Mouse (Mus musculus): ENCODE results near the gene Htr3a. TPM values are rescaled to one million over a fixed set of nuclear protein-coding genes. Genes with fewer than 3 reads are reported as not detected.

The Htr3a gene
- total RNA-seq (2012; rRNA removed): 1.1 and 1.4 TPM in 2 replicates

DNA sequence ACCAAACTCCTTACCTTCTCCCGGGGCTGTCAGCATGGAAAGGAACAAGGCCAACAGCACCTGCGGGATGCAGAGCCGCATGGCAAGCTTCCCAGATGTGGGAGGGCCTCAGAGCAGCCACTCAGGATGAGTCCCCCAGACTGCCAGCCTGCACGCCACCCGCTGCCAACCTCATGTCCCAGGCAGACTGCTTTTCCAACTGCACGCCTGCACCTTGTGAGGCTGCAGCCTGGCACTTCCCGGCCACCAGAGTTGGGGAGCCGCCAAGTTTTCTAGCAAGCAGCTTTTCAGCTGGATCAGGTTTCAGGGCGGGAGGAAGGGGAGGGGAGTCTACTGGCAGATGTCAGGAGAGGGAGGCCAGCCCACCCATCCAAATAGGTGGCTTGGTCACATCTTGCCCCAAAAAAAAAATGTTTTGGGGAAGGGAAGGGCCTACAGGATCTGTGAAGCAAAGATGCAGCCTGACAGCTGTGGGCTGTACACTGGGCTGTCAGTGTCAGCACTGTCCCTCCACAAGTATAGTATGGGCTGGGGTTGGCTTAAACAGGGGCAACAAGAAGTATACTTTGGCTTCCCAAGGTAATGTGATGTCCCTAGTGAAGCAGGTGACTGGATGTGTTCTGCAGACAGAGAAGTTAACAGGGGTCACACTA, at the start of gene Htr3a:
Htr3a (minus strand) TSS at position 215 of the 653 bp plus-strand sequence.
- H3K9me3 ChIP-seq (ENCODE audit: control insufficient read depth, insufficient read depth, low read depth, low read length): no peaks in the 10 kb centered on the region
- in situ Hi-C loops (cut with MboI; ENCODE audit: low sequenced_read_pairs in 2 of 2, unreplicated experiment in 2 of 2): no loop called here
- no peak within 1 kb of the TSS for H3K27ac ChIP-seq (ENCODE audit: insufficient read depth, low read depth, low read length, poor library complexity, severe bottlenecking)
- no peak for DNase-seq (ENCODE audit: low read depth, low spot score)
- TF ChIP-seq ZNF384 (IDR thresholded peaks at IDR 0.05; ENCODE audit: low read depth, low read length) (0 out of 2 replicates have a peak, but pooled peaks have one; percentile 46), CHD2 (IDR thresholded peaks at IDR 0.05; ENCODE audit: low read depth, low read length) (no peak), ZC3H11A (IDR thresholded peaks at IDR 0.05; ENCODE audit: borderline replicate concordance, low read depth, low read length) (no peak), MAFK (IDR thresholded peaks at IDR 0.05; ENCODE audit: insufficient read depth, low read depth, low read length) (no peak)
- no peaks in the 10 kb centered on the region for H3K4me1 ChIP-seq (ENCODE audit: control insufficient read depth in 2 of 2, insufficient read depth in 2 of 2, low read length in 2 of 2, poor library complexity in 1 of 2)
- no peak within 1 kb of the TSS for H3K9ac ChIP-seq (ENCODE audit: insufficient read depth, low read depth, low read length, poor library complexity, severe bottlenecking)
- peak within 1 kb of the TSS; percentile 42 to 50; a peak in 3 of 4 replicates for H3K4me3 ChIP-seq (ENCODE audit: insufficient read depth in 1 of 2, low read depth in 1 of 2, low read length in 2 of 2, poor library complexity in 1 of 2, severe bottlenecking in 1 of 2)
- no peaks in the 10 kb centered on the region for H3K36me3 ChIP-seq (ENCODE audit: control insufficient read depth, insufficient read depth, low read length, poor library complexity, severe bottlenecking)

DNA sequence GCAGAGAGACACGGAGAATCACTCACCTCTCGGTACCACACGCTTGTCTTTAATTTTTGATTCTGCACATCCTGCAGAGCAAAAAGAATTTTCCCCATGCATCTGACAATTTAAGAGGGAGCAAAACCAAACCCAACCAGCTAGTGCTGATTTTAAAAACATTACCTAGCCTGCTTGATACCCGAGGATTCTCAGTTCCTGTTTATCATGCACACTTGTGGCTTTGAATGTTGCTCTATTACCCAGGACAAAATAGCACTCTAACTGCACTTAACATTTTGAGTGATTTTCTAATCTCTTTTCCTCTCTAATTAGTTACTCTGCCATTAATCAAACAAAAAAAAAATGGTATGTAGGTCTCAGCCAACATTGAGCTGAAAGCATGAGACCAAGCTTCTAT, 36.7 kb upstream of the Htr3a start:
- Histone ChIP-seq H3K9ac (ENCODE audit: insufficient read depth, low read depth, low read length, poor library complexity, severe bottlenecking) (no peak overlapping the region), H3K4me3 (ENCODE audit: insufficient read depth in 1 of 2, low read depth in 1 of 2, low read length in 2 of 2, poor library complexity in 1 of 2, severe bottlenecking in 1 of 2) (no peak overlapping the region), H3K36me3 (ENCODE audit: control insufficient read depth, insufficient read depth, low read length, poor library complexity, severe bottlenecking) (no peaks in the 10 kb centered on the region), H3K4me1 (ENCODE audit: control insufficient read depth in 2 of 2, insufficient read depth in 2 of 2, low read length in 2 of 2, poor library complexity in 1 of 2) (no peaks in the 10 kb centered on the region), H3K9me3 (ENCODE audit: control insufficient read depth, insufficient read depth, low read depth, low read length) (no peaks in the 10 kb centered on the region), H3K27ac (ENCODE audit: insufficient read depth, low read depth, low read length, poor library complexity, severe bottlenecking) (no peak overlapping the region)
- no peak for DNase-seq (ENCODE audit: low read depth, low spot score)
- in situ Hi-C loops (cut with MboI; ENCODE audit: low sequenced_read_pairs in 2 of 2, unreplicated experiment in 2 of 2): no loop called here
- TF ChIP-seq MAFK (IDR thresholded peaks at IDR 0.05; ENCODE audit: insufficient read depth, low read depth, low read length): no peak
- TF ChIP-seq ZC3H11A (IDR thresholded peaks at IDR 0.05; ENCODE audit: borderline replicate concordance, low read depth, low read length): no peak
- no peak for TF ChIP-seq ZNF384 (IDR thresholded peaks at IDR 0.05; ENCODE audit: low read depth, low read length)
- TF ChIP-seq CHD2 (IDR thresholded peaks at IDR 0.05; ENCODE audit: low read depth, low read length): no peak
- no peak for TF ChIP-seq HCFC1 (IDR thresholded peaks at IDR 0.05; ENCODE audit: borderline replicate concordance, insufficient read depth, low read length)

DNA sequence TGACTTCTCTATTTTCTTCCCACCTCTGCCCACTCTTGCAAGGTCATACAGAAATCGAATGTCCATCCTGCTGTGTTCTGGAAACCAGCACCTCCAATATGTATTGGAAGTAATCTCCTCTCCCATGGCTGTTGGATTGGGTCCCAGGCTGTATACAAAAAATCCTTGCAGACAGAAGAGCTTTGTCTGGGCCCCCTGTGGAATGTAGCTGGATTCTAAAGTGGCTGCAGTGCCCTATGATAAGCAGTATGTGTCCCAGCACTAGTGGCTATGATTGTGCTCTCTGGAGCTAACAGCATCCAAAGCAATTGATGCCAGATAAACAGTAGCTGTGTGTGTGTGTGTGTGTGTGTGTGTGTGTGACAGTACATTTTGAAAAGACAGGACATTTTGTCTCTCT, 31.4 kb upstream of the Htr3a start:
- Histone ChIP-seq H3K36me3 (ENCODE audit: control insufficient read depth, insufficient read depth, low read length, poor library complexity, severe bottlenecking) (no peaks in the 10 kb centered on the region), H3K4me3 (ENCODE audit: insufficient read depth in 1 of 2, low read depth in 1 of 2, low read length in 2 of 2, poor library complexity in 1 of 2, severe bottlenecking in 1 of 2) (no peak overlapping the region), H3K27ac (ENCODE audit: insufficient read depth, low read depth, low read length, poor library complexity, severe bottlenecking) (no peak overlapping the region), H3K9ac (ENCODE audit: insufficient read depth, low read depth, low read length, poor library complexity, severe bottlenecking) (no peak overlapping the region), H3K4me1 (ENCODE audit: control insufficient read depth in 2 of 2, insufficient read depth in 2 of 2, low read length in 2 of 2, poor library complexity in 1 of 2) (no peaks in the 10 kb centered on the region), H3K9me3 (ENCODE audit: control insufficient read depth, insufficient read depth, low read depth, low read length) (no peaks in the 10 kb centered on the region)
- in situ Hi-C loops (cut with MboI; ENCODE audit: low sequenced_read_pairs in 2 of 2, unreplicated experiment in 2 of 2): no loop called here
- no peak for DNase-seq (ENCODE audit: low read depth, low spot score)
- TF ChIP-seq MAFK (IDR thresholded peaks at IDR 0.05; ENCODE audit: insufficient read depth, low read depth, low read length): no peak

DNA sequence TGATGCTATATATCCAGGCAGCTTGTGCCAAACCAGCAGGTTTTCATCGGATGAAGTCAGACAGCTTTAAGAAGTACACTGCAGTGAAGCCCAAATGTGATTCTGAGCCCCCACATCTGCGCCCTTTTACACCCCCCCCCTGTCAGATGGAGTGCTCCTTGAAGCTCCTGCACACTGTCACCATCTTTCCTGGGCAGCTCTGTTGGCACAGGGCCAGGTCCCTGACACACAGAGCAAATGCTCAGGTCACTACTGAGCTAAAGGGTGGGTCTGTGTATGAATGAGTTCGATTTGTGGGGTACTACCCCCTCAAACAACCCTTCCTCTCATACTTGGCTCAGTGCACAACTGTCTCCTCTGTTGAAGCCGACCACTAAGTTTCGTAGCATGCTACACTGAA, 18.5 kb upstream of the Htr3a start:
- Histone ChIP-seq H3K27ac (ENCODE audit: insufficient read depth, low read depth, low read length, poor library complexity, severe bottlenecking) (no peak overlapping the region), H3K9me3 (ENCODE audit: control insufficient read depth, insufficient read depth, low read depth, low read length) (no peaks in the 10 kb centered on the region), H3K9ac (ENCODE audit: insufficient read depth, low read depth, low read length, poor library complexity, severe bottlenecking) (no peak overlapping the region), H3K36me3 (ENCODE audit: control insufficient read depth, insufficient read depth, low read length, poor library complexity, severe bottlenecking) (no peaks in the 10 kb centered on the region), H3K4me3 (ENCODE audit: insufficient read depth in 1 of 2, low read depth in 1 of 2, low read length in 2 of 2, poor library complexity in 1 of 2, severe bottlenecking in 1 of 2) (no peak overlapping the region), H3K4me1 (ENCODE audit: control insufficient read depth in 2 of 2, insufficient read depth in 2 of 2, low read length in 2 of 2, poor library complexity in 1 of 2) (no peaks in the 10 kb centered on the region)
- no peak for DNase-seq (ENCODE audit: low read depth, low spot score)
- in situ Hi-C loops (cut with MboI; ENCODE audit: low sequenced_read_pairs in 2 of 2, unreplicated experiment in 2 of 2): no loop called here
- TF ChIP-seq HCFC1 (IDR thresholded peaks at IDR 0.05; ENCODE audit: borderline replicate concordance, insufficient read depth, low read length) (no peak), ZC3H11A (IDR thresholded peaks at IDR 0.05; ENCODE audit: borderline replicate concordance, low read depth, low read length) (no peak), ZNF384 (IDR thresholded peaks at IDR 0.05; ENCODE audit: low read depth, low read length) (no peak), MAFK (IDR thresholded peaks at IDR 0.05; ENCODE audit: insufficient read depth, low read depth, low read length) (no peak), CHD2 (IDR thresholded peaks at IDR 0.05; ENCODE audit: low read depth, low read length) (no peak)

DNA sequence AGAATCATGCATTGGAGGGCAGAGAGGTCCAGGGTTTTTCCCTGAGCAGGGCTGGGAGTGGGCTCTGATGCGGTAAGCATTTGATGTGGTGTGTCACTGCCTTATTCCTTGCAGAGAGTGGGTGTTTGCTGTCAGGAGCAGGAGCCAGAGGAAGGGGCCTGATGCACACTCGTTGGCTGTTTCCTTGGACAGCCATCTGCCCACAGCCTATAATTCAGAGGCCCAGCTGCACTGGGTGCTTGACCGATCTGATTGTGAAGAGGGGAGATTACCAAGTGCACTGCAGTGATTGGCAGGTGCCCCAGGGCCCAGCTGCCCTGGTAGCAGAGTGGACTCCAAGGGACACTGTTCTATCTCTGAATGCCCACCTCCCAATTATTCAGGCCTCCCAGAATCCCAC, 17.9 kb upstream of the Htr3a start:
- no peaks in the 10 kb centered on the region for H3K4me1 ChIP-seq (ENCODE audit: control insufficient read depth in 2 of 2, insufficient read depth in 2 of 2, low read length in 2 of 2, poor library complexity in 1 of 2)
- H3K36me3 ChIP-seq (ENCODE audit: control insufficient read depth, insufficient read depth, low read length, poor library complexity, severe bottlenecking): no peaks in the 10 kb centered on the region
- no peaks in the 10 kb centered on the region for H3K9me3 ChIP-seq (ENCODE audit: control insufficient read depth, insufficient read depth, low read depth, low read length)
- no peak overlapping the region for H3K27ac ChIP-seq (ENCODE audit: insufficient read depth, low read depth, low read length, poor library complexity, severe bottlenecking)
- TF ChIP-seq ZNF384 (IDR thresholded peaks at IDR 0.05; ENCODE audit: low read depth, low read length) (no peak), HCFC1 (IDR thresholded peaks at IDR 0.05; ENCODE audit: borderline replicate concordance, insufficient read depth, low read length) (no peak), ZC3H11A (IDR thresholded peaks at IDR 0.05; ENCODE audit: borderline replicate concordance, low read depth, low read length) (no peak), MAFK (IDR thresholded peaks at IDR 0.05; ENCODE audit: insufficient read depth, low read depth, low read length) (no peak), CHD2 (IDR thresholded peaks at IDR 0.05; ENCODE audit: low read depth, low read length) (no peak)
- in situ Hi-C loops (cut with MboI; ENCODE audit: low sequenced_read_pairs in 2 of 2, unreplicated experiment in 2 of 2): no loop called here
- no peak for DNase-seq (ENCODE audit: low read depth, low spot score)
- no peak overlapping the region for H3K9ac ChIP-seq (ENCODE audit: insufficient read depth, low read depth, low read length, poor library complexity, severe bottlenecking)
- H3K4me3 ChIP-seq (ENCODE audit: insufficient read depth in 1 of 2, low read depth in 1 of 2, low read length in 2 of 2, poor library complexity in 1 of 2, severe bottlenecking in 1 of 2): no peak overlapping the region
